Mouse (Mus musculus): ENCODE data around the gene Kif20b. TPM values are rescaled to one million over a fixed set of nuclear protein-coding genes. Genes with fewer than 3 reads are reported as not detected.

Kif20b gene
- polyA plus RNA-seq, 1 experiment from 2014 or later, result 45.4 TPM

DNA sequence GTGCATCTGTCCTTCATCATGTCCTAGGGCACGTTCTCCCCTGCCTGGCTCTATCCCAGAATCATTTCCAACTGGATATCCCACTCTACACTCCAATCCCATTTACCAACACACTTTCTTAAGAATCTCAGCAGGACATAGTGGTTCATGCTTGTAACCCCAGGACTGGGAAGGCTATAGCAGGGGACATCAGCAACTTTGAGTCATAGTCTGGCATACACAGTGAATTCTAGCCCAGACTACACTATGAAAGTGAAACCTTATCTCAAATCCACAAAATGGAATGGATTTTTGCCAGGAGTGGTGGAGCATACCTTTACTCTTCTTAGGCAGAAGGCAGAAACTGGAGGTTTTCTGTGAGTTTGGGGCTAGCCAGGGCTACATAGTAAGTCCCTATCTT lies 30.6 kb upstream of the Kif20b start:
- WGBS, result 78% methylated on average over 1 of the region's 1 CpGs

DNA sequence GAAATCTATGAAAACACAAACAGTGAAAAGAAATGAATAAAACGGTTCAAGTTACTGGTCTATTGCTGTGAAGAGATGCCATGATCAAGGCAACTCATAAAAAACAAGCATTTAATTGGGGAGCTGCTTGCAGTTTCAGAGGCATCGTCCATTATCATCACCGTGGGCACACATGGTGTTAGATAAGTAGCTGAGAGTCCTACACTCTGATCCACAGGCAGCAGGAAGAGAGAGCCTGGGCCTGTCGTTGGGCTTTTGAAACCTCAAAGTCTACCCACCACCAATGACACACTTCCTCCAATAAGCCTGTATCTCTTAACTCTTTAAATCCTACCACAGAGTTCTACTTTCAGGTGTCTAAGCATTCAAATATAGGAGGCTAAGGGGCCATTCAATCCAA lies 27.1 kb upstream of the Kif20b start:
- H3K27me3 ChIP-seq, result no peaks in the 10 kb centered on the region
- no peak overlapping the region for H3K4me3 ChIP-seq (replicated peaks)
- H3K36me3 ChIP-seq, result no peaks in the 10 kb centered on the region
- 83% methylated on average over 4 of the region's 4 CpGs for WGBS
- H3K9ac ChIP-seq, result no peak overlapping the region
- no peak for ATAC-seq (ENCODE audit: insufficient number of reproducible peaks, low FRiP score, low TSS enrichment, low read depth)
- H3K27ac ChIP-seq (replicated peaks), result no peak overlapping the region
- no peaks in the 10 kb centered on the region for H3K4me1 ChIP-seq
- H3K4me2 ChIP-seq (replicated peaks), result no peak overlapping the region
- H3K9me3 ChIP-seq (replicated peaks), result no peaks in the 10 kb centered on the region

More for the DNA sequence above, 30.6 kb upstream of the Kif20b start:
- H3K9me3 ChIP-seq (replicated peaks), result no peaks in the 10 kb centered on the region
- H3K27ac ChIP-seq (replicated peaks), result no peak overlapping the region
- no peaks in the 10 kb centered on the region for H3K4me1 ChIP-seq
- no peaks in the 10 kb centered on the region for H3K27me3 ChIP-seq
- no peaks in the 10 kb centered on the region for H3K36me3 ChIP-seq
- no peak overlapping the region for H3K9ac ChIP-seq
- ATAC-seq (ENCODE audit: insufficient number of reproducible peaks, low FRiP score, low TSS enrichment, low read depth), result no peak
- H3K4me3 ChIP-seq (replicated peaks), result no peak overlapping the region
- no peak overlapping the region for H3K4me2 ChIP-seq (replicated peaks)

DNA sequence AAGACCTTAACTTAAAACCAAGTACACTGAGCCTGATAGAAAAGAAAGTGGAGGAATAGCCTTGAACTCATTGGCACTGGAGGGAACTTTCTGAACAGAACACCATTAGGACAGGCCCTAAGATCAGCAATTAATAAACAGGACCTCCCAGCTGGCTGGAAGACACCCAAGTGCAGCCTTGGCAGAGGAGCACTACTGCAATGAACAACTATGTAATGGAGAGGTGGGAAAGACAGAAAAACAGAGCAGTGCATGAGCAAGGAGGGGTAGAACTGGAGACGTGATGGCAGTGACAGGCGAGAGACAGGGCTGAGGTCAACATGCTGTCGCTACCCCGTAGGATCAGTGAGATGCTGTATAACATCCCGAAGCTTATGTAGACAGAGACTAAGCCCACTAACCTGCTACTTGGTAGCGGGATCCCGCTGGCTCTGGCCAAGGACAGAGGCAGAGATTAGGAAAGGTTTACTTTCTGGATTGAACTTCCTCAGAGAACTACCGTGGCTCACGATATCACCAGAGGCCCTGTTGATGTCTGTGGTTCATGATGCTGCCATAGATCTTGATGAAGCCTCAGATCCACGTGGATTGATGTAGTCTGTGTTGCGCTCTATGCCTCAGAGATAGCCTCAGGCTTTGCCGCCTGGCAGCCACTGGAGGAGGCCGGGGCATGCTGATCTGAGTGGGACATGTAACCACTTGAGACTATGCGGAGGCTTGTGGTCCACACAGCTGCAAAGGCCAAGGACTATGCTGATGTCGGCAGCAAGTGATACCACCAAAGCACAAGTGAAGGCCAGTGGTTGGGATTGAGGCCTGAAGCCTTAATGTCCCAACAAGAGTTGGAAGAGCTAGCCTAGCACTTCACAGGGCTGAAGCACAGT lies 24.8 kb upstream of the Kif20b start:
- ATAC-seq (ENCODE audit: insufficient number of reproducible peaks, low FRiP score, low TSS enrichment, low read depth), result no peak
- H3K27ac ChIP-seq (replicated peaks), result no peak overlapping the region

DNA sequence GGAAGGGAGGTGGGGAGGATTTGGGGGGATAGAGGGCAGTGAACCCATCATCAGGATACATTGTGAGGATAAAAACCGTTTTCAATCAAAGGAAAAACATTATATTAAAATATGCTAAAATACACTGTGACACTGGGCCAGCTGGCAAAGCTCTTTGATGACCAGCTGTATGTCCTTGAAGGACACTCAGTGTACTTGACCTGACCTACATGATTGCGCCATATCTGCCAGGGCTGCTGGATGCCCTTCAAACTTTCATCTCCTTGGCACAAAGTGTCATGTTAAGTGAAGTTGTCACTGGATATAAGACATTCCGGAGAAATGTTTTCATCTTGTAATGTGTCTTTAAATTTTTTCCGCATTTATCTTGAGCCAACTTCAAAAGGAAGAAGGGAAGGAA lies 23.2 kb upstream of the Kif20b start:
- H3K9ac ChIP-seq, result no peak overlapping the region
- no peak overlapping the region for H3K4me3 ChIP-seq (replicated peaks)
- no peaks in the 10 kb centered on the region for H3K9me3 ChIP-seq (replicated peaks)
- H3K4me2 ChIP-seq (replicated peaks), result no peak overlapping the region
- WGBS, result 77% methylated on average over 4 of the region's 4 CpGs
- ATAC-seq (ENCODE audit: insufficient number of reproducible peaks, low FRiP score, low TSS enrichment, low read depth), result no peak
- H3K27ac ChIP-seq (replicated peaks), result no peak overlapping the region
- no peaks in the 10 kb centered on the region for H3K36me3 ChIP-seq
- H3K4me1 ChIP-seq, result no peaks in the 10 kb centered on the region
- H3K27me3 ChIP-seq, result no peaks in the 10 kb centered on the region

More for the DNA sequence above, 24.8 kb upstream of the Kif20b start:
- no peak overlapping the region for H3K4me3 ChIP-seq (replicated peaks)
- 90% methylated on average over 15 of the region's 15 CpGs for WGBS
- no peaks in the 10 kb centered on the region for H3K27me3 ChIP-seq
- H3K9me3 ChIP-seq (replicated peaks), result no peaks in the 10 kb centered on the region
- no peaks in the 10 kb centered on the region for H3K36me3 ChIP-seq
- no peak overlapping the region for H3K9ac ChIP-seq
- no peak overlapping the region for H3K4me2 ChIP-seq (replicated peaks)
- H3K4me1 ChIP-seq, result no peaks in the 10 kb centered on the region

DNA sequence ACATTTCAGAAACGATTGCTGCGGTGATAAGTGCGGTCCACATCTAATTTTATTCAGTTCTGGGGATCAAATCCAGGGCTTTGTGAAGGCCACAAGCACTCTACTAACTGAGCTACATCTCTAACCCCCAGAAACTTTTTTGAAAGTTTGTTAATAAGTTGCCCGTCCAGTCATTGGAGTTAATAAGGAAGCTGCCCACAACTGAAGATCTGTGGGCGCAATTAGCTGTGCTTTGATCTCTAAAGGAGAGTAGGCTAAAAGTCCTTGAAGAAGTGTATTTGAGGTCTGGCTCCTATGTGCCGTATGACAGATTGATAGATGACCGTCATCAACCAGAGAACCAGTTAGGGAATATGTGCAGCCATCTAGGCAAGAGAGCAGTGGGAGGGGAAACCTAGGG lies 20.9 kb upstream of the Kif20b start:
- Histone ChIP-seq H3K36me3 (no peaks in the 10 kb centered on the region), H3K27me3 (no peaks in the 10 kb centered on the region), H3K9ac (no peak overlapping the region), H3K4me1 (no peaks in the 10 kb centered on the region), H3K4me3 (replicated peaks) (no peak overlapping the region), H3K9me3 (replicated peaks) (no peaks in the 10 kb centered on the region), H3K27ac (replicated peaks) (no peak overlapping the region), H3K4me2 (replicated peaks) (no peak overlapping the region)
- no peak for ATAC-seq (ENCODE audit: insufficient number of reproducible peaks, low FRiP score, low TSS enrichment, low read depth)
- WGBS, result 92% methylated on average over 7 of the region's 7 CpGs

DNA sequence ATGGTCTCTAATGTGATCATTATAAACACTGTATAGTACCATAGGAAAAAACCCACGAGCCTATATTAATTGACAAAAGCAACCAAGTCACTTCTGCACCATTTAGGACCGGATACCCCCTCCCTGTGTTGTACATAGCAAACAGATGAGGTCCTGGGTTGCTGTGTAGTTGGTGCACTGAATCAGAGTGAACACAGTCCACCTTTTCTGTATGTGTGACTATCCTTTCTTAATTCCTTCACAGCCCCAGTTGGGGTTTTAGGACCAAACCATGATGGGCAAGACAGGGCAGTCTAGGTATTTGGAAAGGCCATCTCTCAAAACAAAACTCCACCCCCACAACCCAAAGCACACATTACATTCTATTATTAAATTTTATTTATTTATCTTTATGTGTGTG lies 20.4 kb upstream of the Kif20b start:
- ATAC-seq (ENCODE audit: insufficient number of reproducible peaks, low FRiP score, low TSS enrichment, low read depth), result no peak
- H3K4me1 ChIP-seq, result no peaks in the 10 kb centered on the region
- H3K27ac ChIP-seq (replicated peaks), result no peak overlapping the region
- WGBS, result 80% methylated on average over 2 of the region's 2 CpGs
- H3K9me3 ChIP-seq (replicated peaks), result no peaks in the 10 kb centered on the region
- no peaks in the 10 kb centered on the region for H3K27me3 ChIP-seq
- no peak overlapping the region for H3K4me3 ChIP-seq (replicated peaks)
- no peak overlapping the region for H3K4me2 ChIP-seq (replicated peaks)
- no peak overlapping the region for H3K9ac ChIP-seq
- no peaks in the 10 kb centered on the region for H3K36me3 ChIP-seq

DNA sequence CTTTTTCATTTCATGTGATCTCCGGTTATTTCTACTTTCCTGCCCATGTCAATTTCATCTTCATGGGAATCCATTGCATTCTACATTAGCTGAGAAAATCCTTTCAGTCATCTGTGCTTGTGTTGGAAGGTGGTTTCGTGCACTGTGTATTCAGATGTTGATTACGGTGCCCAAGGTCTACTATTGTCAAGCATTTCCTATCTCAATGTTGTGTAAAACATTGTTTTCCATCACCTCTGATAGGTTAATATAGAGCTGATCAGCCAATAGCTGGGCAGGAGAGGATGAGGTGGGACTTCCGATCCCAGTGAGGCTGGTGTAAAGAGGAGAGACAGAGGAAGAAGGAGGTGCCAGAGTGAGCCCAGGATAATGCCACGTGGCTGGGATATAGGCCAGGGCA lies 18.1 kb upstream of the Kif20b start:
- H3K9me3 ChIP-seq (replicated peaks), result no peaks in the 10 kb centered on the region
- H3K4me3 ChIP-seq (replicated peaks), result no peak overlapping the region
- H3K27ac ChIP-seq (replicated peaks), result no peak overlapping the region
- H3K4me1 ChIP-seq, result no peaks in the 10 kb centered on the region
- H3K27me3 ChIP-seq, result no peaks in the 10 kb centered on the region
- ATAC-seq (ENCODE audit: insufficient number of reproducible peaks, low FRiP score, low TSS enrichment, low read depth), result no peak
- no peak overlapping the region for H3K9ac ChIP-seq
- no peaks in the 10 kb centered on the region for H3K36me3 ChIP-seq
- 77% methylated on average over 5 of the region's 5 CpGs for WGBS
- H3K4me2 ChIP-seq (replicated peaks), result no peak overlapping the region

DNA sequence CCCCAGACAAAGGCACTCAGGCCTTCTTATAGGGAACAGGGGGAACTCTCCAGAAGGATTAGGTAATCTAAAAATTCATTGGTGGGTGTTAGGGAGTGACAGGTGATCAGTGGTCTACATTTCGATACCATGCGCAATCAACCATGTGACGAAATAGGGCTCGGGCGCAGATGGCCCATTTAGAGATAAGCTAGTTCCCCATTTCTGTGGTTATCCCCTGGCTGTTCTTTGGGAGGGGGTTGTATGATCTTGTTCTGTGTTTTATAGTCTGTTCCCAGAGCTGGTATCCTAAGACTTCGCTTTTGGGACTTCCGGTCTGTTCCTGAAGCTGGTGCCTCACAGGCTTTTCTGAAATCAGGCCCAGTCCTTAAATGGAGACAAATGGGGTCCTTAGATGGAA lies 16.7 kb upstream of the Kif20b start:
- Histone ChIP-seq H3K4me2 (replicated peaks) (no peak overlapping the region), H3K4me1 (no peaks in the 10 kb centered on the region), H3K9ac (no peak overlapping the region), H3K9me3 (replicated peaks) (no peaks in the 10 kb centered on the region), H3K27ac (replicated peaks) (no peak overlapping the region), H3K4me3 (replicated peaks) (no peak overlapping the region), H3K36me3 (no peaks in the 10 kb centered on the region), H3K27me3 (no peaks in the 10 kb centered on the region)
- no peak for ATAC-seq (ENCODE audit: insufficient number of reproducible peaks, low FRiP score, low TSS enrichment, low read depth)
- WGBS, result 93% methylated on average over 7 of the region's 7 CpGs

DNA sequence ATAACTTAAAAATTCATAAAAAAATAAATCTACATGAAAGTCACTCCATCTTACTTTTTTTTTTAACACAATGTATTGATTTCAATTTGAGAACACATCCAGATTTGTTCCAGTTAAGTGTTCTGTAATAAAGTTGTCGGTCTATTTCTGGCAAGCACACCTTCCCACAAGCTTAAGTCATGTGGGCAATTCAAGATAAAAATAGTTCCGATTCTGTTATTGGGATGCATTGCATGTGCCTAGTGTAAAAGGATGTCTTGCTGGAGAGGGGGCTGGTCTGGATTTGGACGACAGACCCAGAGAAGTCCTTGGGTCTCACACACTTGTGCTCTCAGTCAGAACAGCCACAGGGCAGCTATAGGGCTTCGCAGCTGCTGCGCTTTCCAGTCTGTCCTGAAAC lies 15.4 kb upstream of the Kif20b start:
- no peak overlapping the region for H3K9ac ChIP-seq
- H3K27me3 ChIP-seq, result no peaks in the 10 kb centered on the region
- no peaks in the 10 kb centered on the region for H3K9me3 ChIP-seq (replicated peaks)
- H3K4me2 ChIP-seq (replicated peaks), result no peak overlapping the region
- WGBS, result 63% methylated on average over 5 of the region's 5 CpGs
- H3K4me3 ChIP-seq (replicated peaks), result no peak overlapping the region
- ATAC-seq (ENCODE audit: insufficient number of reproducible peaks, low FRiP score, low TSS enrichment, low read depth), result no peak
- H3K36me3 ChIP-seq, result no peaks in the 10 kb centered on the region
- H3K27ac ChIP-seq (replicated peaks), result no peak overlapping the region
- H3K4me1 ChIP-seq, result no peaks in the 10 kb centered on the region

DNA sequence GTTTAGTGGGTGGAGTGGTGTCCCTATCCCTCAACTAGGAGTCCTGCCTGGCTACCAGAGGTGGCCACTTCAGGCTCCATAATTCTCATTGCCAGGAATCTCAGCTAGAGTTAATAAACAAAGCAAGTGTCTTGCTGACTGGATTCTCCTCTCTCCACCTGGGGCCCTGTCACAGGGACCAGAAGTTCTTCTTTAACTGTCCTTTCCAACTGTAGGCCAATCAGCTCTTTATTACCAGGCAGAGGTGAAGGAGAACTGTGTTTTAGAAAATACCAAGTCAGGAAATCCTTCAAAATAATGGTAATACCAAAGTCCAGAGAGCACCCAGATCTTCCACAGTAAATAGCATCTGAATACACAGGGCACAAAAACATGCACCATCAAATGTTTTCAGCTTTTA lies 9.8 kb upstream of the Kif20b start:
- Histone ChIP-seq H3K27ac (replicated peaks) (no peak overlapping the region), H3K4me2 (replicated peaks) (no peak overlapping the region), H3K9ac (no peak overlapping the region), H3K9me3 (replicated peaks) (no peaks in the 10 kb centered on the region), H3K4me3 (replicated peaks) (no peak overlapping the region), H3K36me3 (no peaks in the 10 kb centered on the region), H3K27me3 (no peaks in the 10 kb centered on the region), H3K4me1 (no peaks in the 10 kb centered on the region)
- ATAC-seq (ENCODE audit: insufficient number of reproducible peaks, low FRiP score, low TSS enrichment, low read depth), result no peak

DNA sequence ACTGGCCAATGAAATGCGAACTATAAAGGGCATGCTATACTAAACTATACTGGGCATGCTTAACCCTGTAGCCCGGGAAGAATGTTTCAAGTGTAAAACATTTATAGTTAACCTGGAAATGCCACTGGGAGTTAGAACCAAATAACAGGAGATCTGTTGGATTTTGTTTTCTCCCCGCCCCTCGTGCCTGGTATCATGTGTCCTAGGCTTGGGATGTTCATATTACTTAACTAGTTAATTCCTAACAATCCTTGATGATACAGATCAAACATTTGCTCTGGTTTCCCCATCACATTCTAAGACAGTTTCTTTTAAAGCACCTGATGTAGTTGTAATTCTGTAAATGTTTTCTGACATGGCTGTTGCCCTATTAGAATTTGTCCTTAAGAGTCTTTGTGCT lies 2.1 kb upstream of the Kif20b start:
- 74% methylated on average over 4 of the region's 4 CpGs for WGBS
- H3K9ac ChIP-seq, result no peak overlapping the region

DNA sequence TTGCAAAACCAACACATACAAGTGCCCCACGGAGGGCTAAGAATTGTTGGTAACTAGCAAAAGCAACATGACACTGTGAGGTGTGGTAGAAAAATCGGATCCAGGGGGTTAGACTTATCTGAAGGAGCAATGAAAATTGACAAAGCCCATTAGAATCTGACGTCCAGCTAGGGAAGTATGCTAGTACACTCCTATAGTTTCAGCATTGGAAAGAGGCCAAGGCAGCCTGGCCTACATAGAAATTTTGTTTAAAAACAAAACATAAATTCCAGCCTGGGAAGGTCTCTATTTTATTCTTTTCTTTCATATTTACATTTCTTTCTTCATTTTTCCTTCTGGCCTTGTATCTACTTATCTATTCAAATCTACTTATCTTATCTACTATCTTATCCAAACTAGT lies 1.6 kb upstream of the Kif20b start:
- no peaks in the 10 kb centered on the region for H3K9me3 ChIP-seq (replicated peaks)
- no peak overlapping the region for H3K4me2 ChIP-seq (replicated peaks)
- no peak overlapping the region for H3K9ac ChIP-seq
- no peaks in the 10 kb centered on the region for H3K27me3 ChIP-seq
- H3K4me1 ChIP-seq, result peaks cover 3% of the 10 kb centered on the region; the same call in 1 of the 2 replicates
- no peak overlapping the region for H3K4me3 ChIP-seq (replicated peaks)
- no peak for ATAC-seq (ENCODE audit: insufficient number of reproducible peaks, low FRiP score, low TSS enrichment, low read depth)
- WGBS, result 59% methylated on average over 3 of the region's 3 CpGs
- H3K36me3 ChIP-seq, result 0 out of 2 replicates have a peak, but pooled peaks cover 6% of the 10 kb centered on the region
- H3K27ac ChIP-seq (replicated peaks), result no peak overlapping the region

More for the DNA sequence above, 2.1 kb upstream of the Kif20b start:
- Histone ChIP-seq H3K4me3 (replicated peaks) (no peak overlapping the region), H3K9me3 (replicated peaks) (no peaks in the 10 kb centered on the region), H3K4me2 (replicated peaks) (no peak overlapping the region), H3K27me3 (no peaks in the 10 kb centered on the region), H3K27ac (replicated peaks) (no peak overlapping the region), H3K36me3 (0 out of 2 replicates have a peak, but pooled peaks cover 2% of the 10 kb centered on the region), H3K4me1 (peaks cover 3% of the 10 kb centered on the region; the same call in 1 of the 2 replicates)
- ATAC-seq (ENCODE audit: insufficient number of reproducible peaks, low FRiP score, low TSS enrichment, low read depth), result no peak

All from embryonic facial prominence, embryonic 15.5 days (tissue).